Mouse (Mus musculus) left cerebral cortex, adult 18-20 months (tissue): ENCODE results near the gene Zfp366. TPM values are rescaled to one million over a fixed set of nuclear protein-coding genes. Genes with fewer than 3 reads are reported as not detected.

Source experiments
- DNase-seq, 2 experiments: peaks; one replicate each; pipeline ENCODE4 v3.0.0; 2021 to 2022; ENCODE audit warnings: low spot score in 2 of 2, mixed read lengths in 1 of 2
- total RNA-seq, 2 experiments: library from RNA; stranded (reverse); gene quantifications; 2 replicates each; pipeline ENCODE4 v1.2.3; 2021

Gene Zfp366
- total RNA-seq, 2 experiments from 2014 or later, result 3.2 to 3.3 TPM

GRCm38 (mm10) chr13:99186138-99186853, 1.7 kb downstream of the Zfp366 start:
- DNase-seq, result no peak

- DNase-seq, result no peak
These were observed 2.2 kb downstream of the Zfp366 start for GRCm38 (mm10) chr13:99186859-99187258.

- no peak for DNase-seq
These were observed 2.8 kb downstream of the Zfp366 start for GRCm38 (mm10) chr13:99187456-99187855.

- no peak for DNase-seq
These were observed 4.0 kb downstream of the Zfp366 start for GRCm38 (mm10) chr13:99188625-99189024.

GRCm38 (mm10) chr13:99189671-99190070, 5.0 kb downstream of the Zfp366 start:
- no peak for DNase-seq

- no peak for DNase-seq
These were observed 5.8 kb downstream of the Zfp366 start for GRCm38 (mm10) chr13:99190466-99190865.

- DNase-seq, result no peak
These were observed 6.4 kb downstream of the Zfp366 start for GRCm38 (mm10) chr13:99191063-99191462.

- no peak for DNase-seq
These were observed 11.7 kb downstream of the Zfp366 start for GRCm38 (mm10) chr13:99196314-99196713.

- DNase-seq, result no peak
These were observed 12.2 kb downstream of the Zfp366 start for GRCm38 (mm10) chr13:99196865-99197264.

- DNase-seq, result no peak
These were observed 17.3 kb downstream of the Zfp366 start for GRCm38 (mm10) chr13:99201647-99202574.

GRCm38 (mm10) chr13:99207214-99207613, 22.6 kb downstream of the Zfp366 start:
- DNase-seq, result no peak

GRCm38 (mm10) chr13:99209859-99210258, 25.2 kb downstream of the Zfp366 start:
- DNase-seq, result no peak

GRCm38 (mm10) chr13:99210837-99211236, 26.2 kb downstream of the Zfp366 start:
- no peak for DNase-seq

GRCm38 (mm10) chr13:99212976-99213375, 28.4 kb downstream of the Zfp366 start:
- DNase-seq, result no peak

- no peak for DNase-seq
These were observed 31.4 kb downstream of the Zfp366 start for GRCm38 (mm10) chr13:99216005-99216404.

- DNase-seq, result no peak
These were observed 33.4 kb downstream of the Zfp366 start for GRCm38 (mm10) chr13:99217984-99218383.

GRCm38 (mm10) chr13:99219586-99219985, 35.0 kb downstream of the Zfp366 start:
- no peak for DNase-seq

GRCm38 (mm10) chr13:99221996-99222395, 37.4 kb downstream of the Zfp366 start:
- no peak for DNase-seq

- no peak for DNase-seq
These were observed 37.9 kb downstream of the Zfp366 start for GRCm38 (mm10) chr13:99222476-99222875.

GRCm38 (mm10) chr13:99223321-99223884, 38.8 kb downstream of the Zfp366 start:
- no peak for DNase-seq

- DNase-seq, result no peak
These were observed 39.3 kb downstream of the Zfp366 start for GRCm38 (mm10) chr13:99223917-99224316.
